Mouse (Mus musculus) spleen, embryonic (tissue): ENCODE data around the gene Ugcg.

Experiments
- CTCF ChIA-PET: fragments of 350-600 bp; sonication (Branson Sonifier 250); formaldehyde crosslinking; loops from one replicate; lab custom pipeline; 2022; lab: Charles Lee

Ugcg gene

DNA sequence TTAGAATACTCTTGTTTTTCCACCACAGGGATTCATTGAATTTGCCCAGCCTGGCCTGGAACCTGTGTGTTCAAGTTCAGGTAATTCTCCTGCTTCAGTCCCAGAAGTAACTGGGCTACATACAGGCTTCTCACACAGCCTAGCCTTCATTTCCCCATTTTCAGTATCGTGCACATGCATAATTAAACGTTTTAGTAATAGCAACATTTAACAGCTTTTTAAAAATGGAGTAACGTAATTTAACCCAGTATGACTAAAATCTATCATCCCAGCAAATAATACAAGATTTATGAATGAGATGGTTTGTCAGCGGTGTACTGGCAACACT is 619 bp upstream of the Ugcg start:
- CTCF ChIA-PET = interaction anchor here (0.6 to 0.8 kb wide), 2 partner anchors 163 to 425 kb away, joined by 3 to 5 read pairs; no protein-coding TSS in a partner anchor

DNA sequence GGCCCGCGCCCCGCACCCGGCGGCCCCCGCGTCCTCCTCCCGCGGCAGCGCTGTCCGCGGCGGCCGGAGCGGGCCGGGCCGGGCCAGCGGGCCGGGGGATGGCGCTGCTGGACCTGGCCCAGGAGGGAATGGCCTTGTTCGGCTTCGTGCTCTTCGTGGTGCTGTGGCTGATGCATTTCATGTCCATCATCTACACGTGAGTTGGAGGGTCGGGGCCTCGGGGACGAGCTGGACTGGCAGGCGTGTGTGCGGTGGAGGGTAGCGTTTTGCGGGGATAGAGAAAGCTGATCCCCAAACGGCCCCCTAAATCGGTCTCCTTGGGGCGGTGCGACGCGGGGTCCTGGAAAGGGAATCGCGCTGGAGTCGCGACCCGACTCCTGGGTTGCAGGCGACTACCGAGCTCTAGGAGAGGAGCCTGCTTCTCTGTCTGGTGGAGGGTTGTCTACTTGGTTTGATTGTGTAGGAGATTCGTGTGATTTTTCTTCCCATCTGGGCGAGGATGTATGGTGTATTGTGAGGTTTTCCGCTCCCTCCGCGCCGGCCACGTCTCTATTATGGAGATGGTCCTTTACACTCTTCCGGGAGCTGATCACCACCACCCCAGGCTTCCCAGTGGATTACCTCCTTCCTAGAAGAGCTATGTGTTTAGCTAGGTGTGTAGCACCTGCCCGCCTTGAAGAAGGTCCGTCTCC is 635 bp downstream of the Ugcg start:
- CTCF ChIA-PET = interaction anchor here (0.8 kb wide), 1 partner anchor 130 kb away, joined by 3 read pairs; no protein-coding TSS in a partner anchor

DNA sequence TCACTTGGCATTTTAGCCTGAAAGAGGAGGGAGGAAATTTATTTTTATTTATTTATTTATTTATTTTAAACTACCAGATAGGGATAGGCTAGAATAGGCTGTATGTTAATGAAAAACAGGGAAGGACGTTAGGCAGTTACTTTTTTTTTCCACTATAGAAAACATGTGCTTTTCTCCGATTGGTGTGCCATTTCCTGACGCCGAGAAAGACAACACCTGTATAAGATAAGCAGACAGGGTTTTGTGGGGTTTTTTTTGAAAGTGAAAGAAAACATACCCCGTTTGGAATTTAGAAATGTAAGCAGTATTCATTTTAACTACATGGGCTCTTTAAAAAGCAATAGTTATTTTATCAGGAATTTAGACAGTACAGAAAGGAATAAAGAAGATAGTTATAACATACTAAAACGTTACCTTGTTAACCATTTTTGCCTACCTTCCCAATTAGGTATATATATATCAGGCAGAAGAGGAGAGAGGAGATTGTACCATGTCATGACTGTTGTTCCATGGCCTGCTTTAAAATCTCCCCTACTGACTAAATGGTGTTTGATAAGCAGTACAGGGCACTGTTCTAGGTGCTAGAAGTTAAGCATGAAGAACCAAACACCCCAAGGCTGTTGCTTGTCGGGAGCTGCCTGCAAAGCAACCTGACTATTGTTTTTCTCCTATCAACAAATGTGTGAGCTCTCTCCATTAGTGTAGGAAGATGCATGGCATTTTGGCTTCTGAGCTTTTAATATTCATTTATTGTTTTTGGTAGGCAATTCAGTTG is 1.8 kb downstream of the Ugcg start:
- CTCF ChIA-PET = interaction anchor here (0.6 to 0.8 kb wide), 2 partner anchors 17 to 128 kb away, joined by 3 to 4 read pairs; no protein-coding TSS in a partner anchor

GRCm38 (mm10) chr4:59194731-59195496 is 5.9 kb downstream of the Ugcg start:
- CTCF ChIA-PET = interaction anchor here (0.7 kb wide), 1 partner anchor 20 kb away, joined by 3 read pairs; no protein-coding TSS in a partner anchor

GRCm38 (mm10) chr4:59196346-59197077 is 7.5 kb downstream of the Ugcg start:
- CTCF ChIA-PET = interaction anchor here (1.4 kb wide), 1 partner anchor 18 kb away, joined by 4 read pairs; no protein-coding TSS in a partner anchor

- CTCF ChIA-PET = interaction anchor here (0.6 to 1.4 kb wide), 2 partner anchors 17 to 64 kb away, joined by 4 to 9 read pairs; no protein-coding TSS in a partner anchor
Measured at GRCm38 (mm10) chr4:59197078-59197424, 8.0 kb downstream of the Ugcg start.

GRCm38 (mm10) chr4:59197462-59197861 is 8.4 kb downstream of the Ugcg start:
- CTCF ChIA-PET = interaction anchor here (0.6 to 1.4 kb wide), 3 partner anchors 17 to 74 kb away, joined by 4 to 9 read pairs (median 4); no protein-coding TSS in a partner anchor

GRCm38 (mm10) chr4:59199341-59199740 is 10.3 kb downstream of the Ugcg start:
- CTCF ChIA-PET = no interaction called here

DNA sequence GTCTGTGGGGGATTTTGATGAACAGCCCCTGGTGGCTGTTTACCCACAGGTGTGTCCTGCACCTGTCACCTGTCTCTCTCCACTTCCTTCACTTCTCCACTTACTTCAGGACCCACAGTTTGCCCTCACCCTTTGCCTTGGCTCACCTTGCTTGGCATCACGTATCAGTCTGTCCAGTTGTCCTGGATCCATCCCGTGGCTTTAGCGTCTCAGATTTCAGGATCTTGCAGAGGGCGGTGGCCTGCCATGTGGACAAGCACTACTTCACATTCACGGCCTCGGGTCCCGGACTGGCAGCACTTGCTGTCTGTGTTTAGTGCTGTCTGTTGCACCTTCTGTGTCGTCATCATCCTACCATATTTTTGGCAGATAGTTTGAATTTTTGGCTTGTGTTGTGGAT is 10.7 kb downstream of the Ugcg start:
- CTCF ChIA-PET = no interaction called here

GRCm38 (mm10) chr4:59200636-59201035 is 11.6 kb downstream of the Ugcg start:
- CTCF ChIA-PET = no interaction called here

DNA sequence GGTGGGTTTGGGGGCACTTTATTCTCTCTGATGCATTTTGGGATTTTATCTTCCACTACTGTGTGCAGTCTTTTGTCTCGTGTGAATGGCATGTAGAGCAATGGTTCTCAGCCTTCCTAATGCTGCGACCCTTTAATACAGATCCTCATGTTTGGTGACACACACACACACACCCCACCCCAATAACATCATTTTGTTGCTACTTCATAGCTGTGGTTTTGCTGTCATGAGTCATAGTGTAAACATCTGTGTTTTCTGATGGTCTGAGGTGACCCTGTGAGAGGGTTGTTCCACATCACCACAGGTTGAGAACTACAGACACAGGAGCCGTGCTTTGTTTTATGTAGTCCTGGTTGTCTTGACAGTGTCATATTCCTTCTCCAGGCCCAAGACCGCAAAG is 15.6 kb downstream of the Ugcg start:
- CTCF ChIA-PET = no interaction called here

- CTCF ChIA-PET = no interaction called here
Measured at GRCm38 (mm10) chr4:59205758-59206340, 16.8 kb downstream of the Ugcg start.

DNA sequence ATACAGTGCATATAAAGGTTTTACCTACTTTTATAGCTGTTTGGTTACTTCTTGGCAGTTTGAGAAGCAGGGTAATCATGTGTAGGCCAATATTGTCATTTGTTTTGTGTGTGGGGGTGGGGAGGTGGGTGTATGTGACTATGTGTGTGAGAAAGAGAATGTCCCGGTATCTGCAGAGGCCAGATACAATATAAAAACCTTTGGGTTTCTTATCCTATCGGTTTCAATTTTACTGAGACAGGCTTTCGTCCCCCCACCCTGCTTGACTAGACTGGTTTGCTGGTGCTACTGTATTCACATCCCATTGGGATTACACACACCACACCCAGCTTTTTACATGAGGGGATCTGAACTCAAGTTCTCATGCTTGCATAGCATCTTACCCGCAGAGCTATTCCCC is 17.5 kb downstream of the Ugcg start:
- CTCF ChIA-PET = no interaction called here

DNA sequence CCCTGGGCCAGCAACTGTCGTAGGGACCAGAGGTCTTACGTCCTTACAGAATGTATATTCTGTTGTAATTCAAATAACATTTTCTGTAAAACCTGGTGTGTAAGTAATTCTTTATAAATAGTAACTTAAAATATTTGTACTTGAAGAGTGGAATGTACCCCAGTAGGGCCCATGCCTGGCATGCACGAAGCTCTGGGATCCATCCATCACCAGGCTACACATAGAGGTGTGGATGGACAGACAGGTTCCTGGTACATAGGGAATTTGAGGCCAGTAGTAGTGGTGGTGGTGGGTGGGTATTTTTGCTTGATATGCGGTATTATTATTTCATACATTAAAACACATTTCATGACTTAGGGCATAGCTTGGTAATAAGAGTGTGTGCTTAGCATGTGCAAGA is 19.6 kb downstream of the Ugcg start:
- CTCF ChIA-PET = interaction anchor here (0.5 to 0.7 kb wide), 4 partner anchors 18 to 266 kb away, joined by 3 to 4 read pairs (median 4); no protein-coding TSS in a partner anchor

DNA sequence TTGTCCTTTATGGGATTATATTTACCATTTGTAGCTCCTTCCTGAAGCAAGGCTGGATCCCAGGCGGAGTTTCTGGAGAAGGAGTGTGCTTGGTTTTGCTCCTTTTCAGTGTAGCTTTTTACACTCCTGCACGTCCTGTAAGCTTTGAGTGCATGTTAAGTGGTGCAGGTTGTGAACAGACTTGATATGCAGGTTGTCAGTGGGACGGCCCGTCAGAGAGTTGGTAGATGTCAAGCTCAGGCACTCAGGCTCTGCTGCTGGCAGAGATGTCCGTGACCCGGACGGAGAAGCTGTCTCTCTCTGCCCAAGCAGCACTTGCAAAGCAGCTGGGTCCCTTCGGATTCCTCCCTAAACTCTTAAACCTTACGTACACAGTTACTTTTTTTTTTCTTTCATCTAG is 22.1 kb downstream of the Ugcg start:
- CTCF ChIA-PET = interaction anchor here (0.7 kb wide), 1 partner anchor 385 kb away, joined by 3 read pairs; no protein-coding TSS in a partner anchor

- CTCF ChIA-PET = interaction anchor here (1.0 kb wide), 1 partner anchor 17 kb away, joined by 4 read pairs; no protein-coding TSS in a partner anchor
Measured at GRCm38 (mm10) chr4:59213833-59214232, 24.8 kb downstream of the Ugcg start.

- CTCF ChIA-PET = interaction anchor here (0.6 to 1.0 kb wide), 3 partner anchors 18 to 45 kb away, joined by 3 to 5 read pairs (median 4); no protein-coding TSS in a partner anchor
Measured at GRCm38 (mm10) chr4:59214695-59215094, 25.6 kb downstream of the Ugcg start.

- CTCF ChIA-PET = no interaction called here
Measured at GRCm38 (mm10) chr4:59215585-59215984, 26.5 kb downstream of the Ugcg start.

- CTCF ChIA-PET = no interaction called here
Measured at GRCm38 (mm10) chr4:59217101-59217500, 28.0 kb downstream of the Ugcg start.

GRCm38 (mm10) chr4:59218154-59218553 is 29.1 kb downstream of the Ugcg start:
- CTCF ChIA-PET = no interaction called here
